Mouse (Mus musculus) embryo, embryonic 11.5 days (tissue): ENCODE data around the gene Gopc.
"Not testable (repeated sequence)": the region's sequence is repeated elsewhere in the genome, so short reads cannot be mapped to it uniquely, and the experiment has no call there.

Experiments used
- DNase-seq: peaks from one replicate; pipeline ENCODE4 v3.0.0-alpha.2; 2012; ENCODE audit warnings: low read depth, low spot score

The Gopc gene

GRCm38 (mm10) chr10:52387192-52387591, 5.3 kb upstream of the Gopc start:
- DNase-seq: no peak

GRCm38 (mm10) chr10:52384823-52385610, 3.1 kb upstream of the Gopc start:
- peak; percentile 36 for DNase-seq

GRCm38 (mm10) chr10:52383522-52383921, 1.6 kb upstream of the Gopc start:
- no peak for DNase-seq

- no peak for DNase-seq
Measured at GRCm38 (mm10) chr10:52383022-52383421, 1.1 kb upstream of the Gopc start.

GRCm38 (mm10) chr10:52381321-52381801, 563 bp downstream of the Gopc start:
- DNase-seq: peak; percentile 7

- no peak for DNase-seq
Measured at GRCm38 (mm10) chr10:52377813-52378212, 4.1 kb downstream of the Gopc start.

GRCm38 (mm10) chr10:52376422-52376821, 5.5 kb downstream of the Gopc start:
- DNase-seq: no peak

GRCm38 (mm10) chr10:52374651-52375050, 7.3 kb downstream of the Gopc start:
- DNase-seq: no peak

- no peak for DNase-seq
Measured at GRCm38 (mm10) chr10:52373834-52374233, 8.1 kb downstream of the Gopc start.

GRCm38 (mm10) chr10:52368376-52368775, 13.5 kb downstream of the Gopc start:
- no peak for DNase-seq

- no peak for DNase-seq
Measured at GRCm38 (mm10) chr10:52360862-52361609, 20.9 kb downstream of the Gopc start.

- no peak for DNase-seq
Measured at GRCm38 (mm10) chr10:52360241-52360735, 21.6 kb downstream of the Gopc start.

GRCm38 (mm10) chr10:52358467-52358866, 23.5 kb downstream of the Gopc start, which contains the start of gene Gm26741:
Gene Gm26741, plus strand, starts transcription at chr10:52358767.
- DNase-seq: no peak

GRCm38 (mm10) chr10:52353184-52353583, 28.7 kb downstream of the Gopc start:
- no peak for DNase-seq

- not testable (repeated sequence) for DNase-seq
Measured at GRCm38 (mm10) chr10:52343324-52343723, 38.6 kb downstream of the Gopc start.

- no peak for DNase-seq
Measured at GRCm38 (mm10) chr10:52331007-52331406, 50.9 kb downstream of the Gopc start.

GRCm38 (mm10) chr10:52321918-52322317, 60.0 kb downstream of the Gopc start:
- DNase-seq: no peak

- no peak for DNase-seq
Measured at GRCm38 (mm10) chr10:52319506-52320286, 62.2 kb downstream of the Gopc start.

GRCm38 (mm10) chr10:52309196-52309595, 72.7 kb downstream of the Gopc start:
- DNase-seq: no peak

- no peak for DNase-seq
Measured at GRCm38 (mm10) chr10:52304574-52304973, 77.3 kb downstream of the Gopc start.

GRCm38 (mm10) chr10:52302271-52302670, 79.7 kb downstream of the Gopc start:
- DNase-seq: no peak

GRCm38 (mm10) chr10:52301766-52302165, 80.2 kb downstream of the Gopc start:
- DNase-seq: no peak
